Mouse (Mus musculus) liver, adult 2 months (tissue): ENCODE measurements at regions not wholly inside any gene's neighbourhood (a gene's known extent, or its start where the extent isn't known, plus 50 kb on each side); places are given as distances from the start of the nearest gene placed in this dataset.

Experiments used
- CTCF ChIP-seq: fragments of 200-500 bp; IDR thresholded peaks from 2 replicates; pipeline ENCODE4 v1.5.1; 2011; ENCODE audit warnings: low read depth, low read length, control low read depth
- POLR2A ChIP-seq: fragments of 200-500 bp; IDR thresholded peaks from 2 replicates; pipeline ENCODE4 v1.6.1; 2011; ENCODE audit warnings: low read length, control low read depth; ENCODE audit not compliant: insufficient read depth; ENCODE audit errors: extremely low read depth

GRCm38 (mm10) chr12:68728882-68729281, 430.1 kb downstream of the Rps29 start:
- TF ChIP-seq CTCF (no peak), POLR2A (no peak)
